Mouse (Mus musculus) MEL (cell line): ENCODE measurements around the gene Slc2a13. TPM values are rescaled to one million over a fixed set of nuclear protein-coding genes. Genes with fewer than 3 reads are reported as not detected.

Experiments used
- DNase-seq: peaks from one replicate; pipeline ENCODE4 v3.0.0; 2011; ENCODE audit warnings: low read depth, low spot score
- H3K27ac ChIP-seq: 2 replicates; pipeline ENCODE4 v1.5.1; 2012; ENCODE audit warnings: low read depth, mild to moderate bottlenecking, control low read depth, low read length, moderate library complexity; ENCODE audit not compliant: control insufficient read depth
- H3K27me3 ChIP-seq, 2 experiments: fragments of 150-350 bp in 1 of 2; sonication (generic) in 1 of 2; 2 replicates each; pipeline ENCODE4 v1.6.1; 2012; ENCODE audit warnings: low read length in 2 of 2, mild to moderate bottlenecking in 2 of 2, improper control_type of control experiment in 1 of 2, moderate library complexity in 1 of 2; ENCODE audit not compliant: insufficient read depth in 2 of 2, control insufficient read depth in 1 of 2
- H3K36me3 ChIP-seq, 2 experiments: 2 replicates each; pipeline ENCODE4 v1.6.1; 2012 to 2014; ENCODE audit warnings: low read length in 2 of 2, improper control_type of control experiment in 1 of 2, inconsistent platforms in 1 of 2, mild to moderate bottlenecking in 1 of 2; ENCODE audit not compliant: insufficient read depth in 2 of 2, control insufficient read depth in 1 of 2
- H3K4me1 ChIP-seq, 2 experiments: fragments of 150-350 bp in 1 of 2; sonication (generic) in 1 of 2; 2 replicates each; pipeline ENCODE4 v1.6.1; 2012; ENCODE audit warnings: low read length in 2 of 2, improper control_type of control experiment in 1 of 2, mild to moderate bottlenecking in 1 of 2; ENCODE audit not compliant: insufficient read depth in 2 of 2, control insufficient read depth in 1 of 2
- H3K4me3 ChIP-seq, 2 experiments: fragments of 150-350 bp in 1 of 2; sonication (generic) in 1 of 2; 2 replicates each; pipeline ENCODE4 v1.5.1; 2012; ENCODE audit warnings: low read depth in 2 of 2, low read length in 2 of 2, mild to moderate bottlenecking in 2 of 2, moderate library complexity in 2 of 2, control low read depth in 1 of 2, improper control_type of control experiment in 1 of 2; ENCODE audit not compliant: control insufficient read depth in 1 of 2, insufficient read depth in 1 of 2
- H3K79me2 ChIP-seq: 2 replicates; pipeline ENCODE4 v1.6.1; 2012; ENCODE audit warnings: mild to moderate bottlenecking, low read length, moderate library complexity; ENCODE audit not compliant: control insufficient read depth, poor library complexity, insufficient read depth
- H3K9ac ChIP-seq: 2 replicates; pipeline ENCODE4 v1.6.1; 2012; ENCODE audit warnings: low read depth, mild to moderate bottlenecking, control low read depth, low read length, moderate library complexity; ENCODE audit not compliant: control insufficient read depth, poor library complexity, severe bottlenecking
- H3K9me3 ChIP-seq: fragments of 150-350 bp; sonication (generic); replicated peaks from 2 replicates; pipeline ENCODE4 v1.6.1; 2012; ENCODE audit warnings: mild to moderate bottlenecking, low read length, improper control_type of control experiment, moderate library complexity; ENCODE audit not compliant: insufficient read depth
- CHD1 ChIP-seq: IDR thresholded peaks from 2 replicates; pipeline ENCODE4 v1.6.1; 2012; ENCODE audit warnings: low read depth, mild to moderate bottlenecking, inconsistent platforms, low read length, improper control_type of control experiment
- CTCF ChIP-seq, 3 experiments: IDR thresholded peaks in 2 of 3; conservative IDR thresholded peaks in 1 of 3; 2 replicates each; pipeline ENCODE4 v1.5.1; 2011 to 2012; ENCODE audit warnings: low read length in 3 of 3, low read depth in 2 of 3, mild to moderate bottlenecking in 2 of 3, improper control_type of control experiment in 1 of 3, inconsistent platforms in 1 of 3, mixed read lengths in 1 of 3, moderate library complexity in 1 of 3; ENCODE audit not compliant: control insufficient read depth in 1 of 3, insufficient read depth in 1 of 3, poor library complexity in 1 of 3, severe bottlenecking in 1 of 3
- E2F4 ChIP-seq: IDR thresholded peaks from 2 replicates; pipeline ENCODE4 v1.6.1; 2011; ENCODE audit warnings: low read depth, low read length, improper control_type of control experiment, borderline replicate concordance
- ELF1 ChIP-seq: IDR thresholded peaks from 2 replicates; pipeline ENCODE4 v1.6.1; 2014; ENCODE audit warnings: low read depth, mild to moderate bottlenecking, inconsistent platforms, low read length, improper control_type of control experiment, moderate library complexity
- ETS1 ChIP-seq: IDR thresholded peaks from 2 replicates; pipeline ENCODE4 v1.6.1; 2012; ENCODE audit warnings: low read depth, mild to moderate bottlenecking, inconsistent platforms, low read length, improper control_type of control experiment, moderate library complexity
- GATA1 ChIP-seq: IDR thresholded peaks from 2 replicates; pipeline ENCODE4 v1.6.1; 2011; ENCODE audit warnings: low read depth, low read length, improper control_type of control experiment
- HCFC1 ChIP-seq: IDR thresholded peaks from 2 replicates; pipeline ENCODE4 v1.6.1; 2012; ENCODE audit warnings: low read depth, mild to moderate bottlenecking, inconsistent platforms, low read length, improper control_type of control experiment, moderate library complexity
- MAFK ChIP-seq: IDR thresholded peaks from 2 replicates; pipeline ENCODE4 v1.6.1; 2011; ENCODE audit warnings: low read depth, mild to moderate bottlenecking, low read length, improper control_type of control experiment, borderline replicate concordance
- MAZ ChIP-seq: IDR thresholded peaks from 2 replicates; pipeline ENCODE4 v1.6.1; 2012; ENCODE audit warnings: low read depth, mild to moderate bottlenecking, inconsistent platforms, low read length, improper control_type of control experiment
- MEF2A ChIP-seq: IDR thresholded peaks from 2 replicates; pipeline ENCODE4 v1.6.1; 2014; ENCODE audit warnings: low read depth, mild to moderate bottlenecking, inconsistent platforms, low read length, improper control_type of control experiment; ENCODE audit not compliant: poor library complexity, insufficient replicate concordance, severe bottlenecking; ENCODE audit errors: extremely low read depth
- MYB ChIP-seq: IDR thresholded peaks from 2 replicates; pipeline ENCODE4 v1.6.1; 2011; ENCODE audit warnings: mild to moderate bottlenecking, low read depth, low read length, improper control_type of control experiment
- NELFE ChIP-seq: IDR thresholded peaks from 2 replicates; pipeline ENCODE4 v1.6.1; 2011; ENCODE audit warnings: low read depth, low read length, improper control_type of control experiment
- POLR2A ChIP-seq, 2 experiments: IDR thresholded peaks; 2 replicates each; pipeline ENCODE4 v1.6.1; 2011 to 2012; ENCODE audit warnings: low read length in 2 of 2, mild to moderate bottlenecking in 2 of 2, control low read depth in 1 of 2, improper control_type of control experiment in 1 of 2, low read depth in 1 of 2, moderate library complexity in 1 of 2; ENCODE audit not compliant: control insufficient read depth in 1 of 2, insufficient read depth in 1 of 2, poor library complexity in 1 of 2
- SIN3A ChIP-seq: IDR thresholded peaks from 2 replicates; pipeline ENCODE4 v1.6.1; 2012; ENCODE audit warnings: low read length, improper control_type of control experiment, inconsistent platforms
- SMC3 ChIP-seq: IDR thresholded peaks from 2 replicates; pipeline ENCODE4 v1.6.1; 2011; ENCODE audit warnings: low read depth, low read length, improper control_type of control experiment
- TAL1 ChIP-seq: IDR thresholded peaks from 2 replicates; pipeline ENCODE4 v1.6.1; 2012; ENCODE audit warnings: mild to moderate bottlenecking, inconsistent platforms, low read length, moderate library complexity, mixed read lengths
- UBTF ChIP-seq: IDR thresholded peaks from 2 replicates; pipeline ENCODE4 v1.6.1; 2012; ENCODE audit warnings: low read depth, mild to moderate bottlenecking, inconsistent platforms, low read length, improper control_type of control experiment, moderate library complexity, borderline replicate concordance; ENCODE audit not compliant: insufficient read depth
- USF2 ChIP-seq, 2 experiments: IDR thresholded peaks; 2 replicates each; pipeline ENCODE4 v1.6.1; 2011 to 2012; ENCODE audit warnings: improper control_type of control experiment in 2 of 2, low read length in 2 of 2, borderline replicate concordance in 1 of 2, inconsistent platforms in 1 of 2, low read depth in 1 of 2, mild to moderate bottlenecking in 1 of 2; ENCODE audit not compliant: insufficient read depth in 1 of 2
- ZC3H11A ChIP-seq: IDR thresholded peaks from 2 replicates; pipeline ENCODE4 v1.6.1; 2012; ENCODE audit warnings: low read depth, mild to moderate bottlenecking, inconsistent platforms, low read length, improper control_type of control experiment
- ZMIZ1 ChIP-seq: IDR thresholded peaks from 2 replicates; pipeline ENCODE4 v1.6.1; 2012; ENCODE audit warnings: low read depth, mild to moderate bottlenecking, inconsistent platforms, low read length, improper control_type of control experiment, moderate library complexity
- polyA plus RNA-seq, 2 experiments: library from polyadenylated mRNA; stranded (reverse) in 1 of 2; unstranded in 1 of 2; fragments of >175 nt in 1 of 2; fragments of >200 nt in 1 of 2; gene quantifications; 2 replicates each; pipeline versions ENCODE4 v1.2.1 to v1.2.4; 2012; ENCODE audit warnings: low replicate concordance in 2 of 2, low read depth in 1 of 2; ENCODE audit not compliant: insufficient read length in 2 of 2, insufficient read depth in 1 of 2, missing spikeins in 1 of 2
- total RNA-seq: library from RNA; depleted of rRNA; stranded (reverse); fragments of 300-350 nt; gene quantifications from 2 replicates; pipeline ENCODE4 v1.2.3, GENCODE M21; 2012

Gene Slc2a13
- total and polyA plus RNA-seq, 3 experiments: not detected

DNA sequence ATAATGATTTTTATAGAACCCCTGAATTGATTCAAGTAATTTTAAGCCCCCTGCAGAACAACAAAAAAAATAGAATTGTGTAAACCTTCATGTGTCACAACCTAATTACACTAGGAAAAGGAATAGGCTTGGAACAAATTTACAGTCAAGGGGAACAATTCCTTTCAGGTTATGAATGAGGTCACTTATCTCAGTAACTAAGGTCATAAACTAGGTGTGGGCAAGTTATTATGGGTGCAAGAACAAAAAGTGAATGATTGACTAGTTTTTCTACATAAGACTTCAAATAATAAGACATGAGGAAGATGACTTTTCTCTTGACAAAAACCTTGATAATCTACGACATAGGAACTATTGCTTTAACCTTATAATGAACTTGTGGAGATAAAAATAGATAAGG is 191.2 kb downstream of the Slc2a13 start:
- Histone ChIP-seq H3K4me1 (no peaks in the 10 kb centered on the region), H3K27me3 (no peaks in the 10 kb centered on the region), H3K9ac (no peak overlapping the region), H3K36me3 (no peaks in the 10 kb centered on the region), H3K79me2 (no peaks in the 10 kb centered on the region), H3K4me3 (no peak overlapping the region), H3K9me3 (no peaks in the 10 kb centered on the region), H3K27ac (no peak overlapping the region)
- TF ChIP-seq ELF1 (no peak), SIN3A (no peak), NELFE (no peak), ZMIZ1 (no peak), CTCF (IDR thresholded peaks at IDR 0.05 in 2 of 3, conservative IDR thresholded peaks at IDR 0.05 in 1 of 3; ENCODE audit: control insufficient read depth in 1 of 3, insufficient read depth in 1 of 3, low read depth in 2 of 3, low read length in 3 of 3, poor library complexity in 1 of 3, severe bottlenecking in 1 of 3) (no peak)
- no peak for DNase-seq

DNA sequence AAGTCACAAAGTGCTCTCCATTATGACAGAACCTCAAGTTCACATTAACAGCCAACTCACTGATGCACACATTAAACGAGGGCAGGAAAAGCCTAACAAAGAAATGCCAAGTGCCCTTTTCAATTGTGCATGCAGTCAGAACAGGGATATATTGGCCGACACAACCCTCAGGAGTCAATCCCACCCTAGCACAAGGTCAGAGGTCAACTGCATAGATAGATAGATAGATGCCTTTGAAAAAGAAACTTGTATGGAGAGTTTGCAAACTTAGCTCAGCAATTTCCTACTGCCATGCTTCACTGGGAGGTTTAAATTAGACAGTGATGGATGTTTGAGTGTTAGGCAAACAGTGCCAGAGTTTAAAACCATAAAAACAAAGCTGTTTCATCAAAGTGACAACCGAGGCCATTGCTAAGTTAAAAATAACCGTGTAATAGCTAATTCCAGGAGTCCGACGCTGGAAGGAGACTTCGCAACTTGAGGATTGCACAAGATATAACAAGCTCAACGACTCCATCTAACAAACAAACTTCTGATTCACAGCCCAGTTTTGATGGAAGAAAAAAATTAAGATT is 194.2 kb downstream of the Slc2a13 start:
- H3K79me2 ChIP-seq: no peaks in the 10 kb centered on the region
- H3K4me3 ChIP-seq: no peak overlapping the region
- no peaks in the 10 kb centered on the region for H3K27me3 ChIP-seq
- H3K36me3 ChIP-seq: no peaks in the 10 kb centered on the region
- H3K27ac ChIP-seq: no peak overlapping the region
- no peaks in the 10 kb centered on the region for H3K4me1 ChIP-seq
- no peaks in the 10 kb centered on the region for H3K9me3 ChIP-seq
- H3K9ac ChIP-seq: no peak overlapping the region
- TF ChIP-seq ZC3H11A: no peak
- no peak for TF ChIP-seq HCFC1
- no peak for TF ChIP-seq ZMIZ1
- TF ChIP-seq MYB: no peak
- TF ChIP-seq UBTF: no peak
- no peak for TF ChIP-seq MAZ
- DNase-seq: no peak

DNA sequence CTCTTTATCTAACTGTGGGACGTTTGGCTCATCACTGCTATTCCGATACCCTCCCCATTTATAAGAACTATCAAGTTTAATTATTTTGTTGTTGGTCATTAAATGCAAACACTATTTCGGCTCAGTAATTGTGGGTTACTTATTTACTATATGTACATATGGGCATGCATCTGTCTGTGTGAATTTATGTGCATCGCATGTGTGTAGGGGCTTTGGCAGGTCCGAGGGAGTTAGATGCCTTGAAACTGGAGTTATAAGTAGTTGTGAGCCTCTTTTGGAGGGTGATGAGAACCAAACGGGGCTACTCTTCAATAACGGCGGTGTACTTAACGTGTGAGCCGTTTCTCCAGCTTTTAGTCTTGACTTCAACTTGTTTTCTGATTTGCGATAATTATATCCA is 195.5 kb downstream of the Slc2a13 start:
- no peaks in the 10 kb centered on the region for H3K9me3 ChIP-seq
- DNase-seq: no peak
- no peaks in the 10 kb centered on the region for H3K79me2 ChIP-seq
- H3K36me3 ChIP-seq: no peaks in the 10 kb centered on the region
- TF ChIP-seq TAL1 (no peak), SIN3A (no peak), ZC3H11A (no peak), MAFK (no peak), SMC3 (no peak), POLR2A (IDR thresholded peaks at IDR 0.05; ENCODE audit: control insufficient read depth in 1 of 2, insufficient read depth in 1 of 2, low read depth in 1 of 2, low read length in 2 of 2, poor library complexity in 1 of 2) (no peak), GATA1 (no peak), ETS1 (no peak), E2F4 (no peak), USF2 (IDR thresholded peaks at IDR 0.05; ENCODE audit: borderline replicate concordance in 1 of 2, insufficient read depth in 1 of 2, low read depth in 1 of 2, low read length in 2 of 2) (no peak), MEF2A (no peak), CHD1 (no peak)
- H3K27me3 ChIP-seq: no peaks in the 10 kb centered on the region
- no peaks in the 10 kb centered on the region for H3K4me1 ChIP-seq
- H3K4me3 ChIP-seq: no peak overlapping the region
- no peak overlapping the region for H3K9ac ChIP-seq
- H3K27ac ChIP-seq: no peak overlapping the region
